Mouse (Mus musculus): ENCODE results near the gene Map3k14. TPM values are rescaled to one million over a fixed set of nuclear protein-coding genes. Genes with fewer than 3 reads are reported as not detected.

Map3k14 gene
- polyA plus RNA-seq (2016; fragmentation: Nextera tagmentation; extraction: Ambion mirVana), result 4.7 and 5.2 TPM in 2 replicates

- peak; percentile 99 for ATAC-seq (ENCODE audit: insufficient number of reproducible peaks, insufficient read depth, low FRiP score, low TSS enrichment)
- Histone ChIP-seq H3K27ac (peak within 1 kb of the TSS; percentile 90), H3K4me2 (replicated peaks) (peak within 1 kb of the TSS; percentile 79), H3K4me3 (peak within 1 kb of the TSS; percentile 55), H3K9me3 (no peaks in the 10 kb centered on the region), H3K27me3 (no peaks in the 10 kb centered on the region), H3K4me1 (peaks cover 33% of the 10 kb centered on the region), H3K36me3 (no peaks in the 10 kb centered on the region), H3K9ac (peak within 1 kb of the TSS; percentile 58)
- under 1% methylated on average over 54 of the region's 55 CpGs for WGBS
Measured at GRCm38 (mm10) chr11:103267346-103268219, at the start of gene Map3k14. Gene Map3k14 (minus strand): TSS chr11:103267472.

GRCm38 (mm10) chr11:103315379-103315778 lies 48.1 kb upstream of the Map3k14 start:
- Histone ChIP-seq H3K4me3 (no peak overlapping the region), H3K9ac (no peak overlapping the region), H3K9me3 (no peaks in the 10 kb centered on the region), H3K27me3 (0 out of 2 replicates have a peak, but pooled peaks cover 5% of the 10 kb centered on the region), H3K4me1 (peaks cover 15% of the 10 kb centered on the region; the same call in 1 of the 2 replicates), H3K36me3 (no peaks in the 10 kb centered on the region), H3K27ac (no peak overlapping the region), H3K4me2 (replicated peaks) (no peak overlapping the region)
- ATAC-seq (ENCODE audit: insufficient number of reproducible peaks, insufficient read depth, low FRiP score, low TSS enrichment), result no peak
- 79% methylated on average over 5 of the region's 5 CpGs for WGBS

- Histone ChIP-seq H3K4me2 (replicated peaks) (no peak overlapping the region), H3K27ac (no peak overlapping the region), H3K4me3 (no peak overlapping the region), H3K4me1 (peaks cover 15% of the 10 kb centered on the region; the same call in 1 of the 2 replicates), H3K9me3 (no peaks in the 10 kb centered on the region), H3K36me3 (no peaks in the 10 kb centered on the region), H3K9ac (no peak overlapping the region), H3K27me3 (0 out of 2 replicates have a peak, but pooled peaks cover 5% of the 10 kb centered on the region)
- ATAC-seq (ENCODE audit: insufficient number of reproducible peaks, insufficient read depth, low FRiP score, low TSS enrichment), result no peak
- WGBS, result 78% methylated on average over 10 of the region's 10 CpGs
Measured at GRCm38 (mm10) chr11:103314736-103315374, 47.6 kb upstream of the Map3k14 start.

GRCm38 (mm10) chr11:103313542-103313941 lies 46.3 kb upstream of the Map3k14 start:
- Histone ChIP-seq H3K4me2 (replicated peaks) (no peak overlapping the region), H3K27me3 (0 out of 2 replicates have a peak, but pooled peaks cover 5% of the 10 kb centered on the region), H3K9ac (no peak overlapping the region), H3K36me3 (no peaks in the 10 kb centered on the region), H3K4me3 (no peak overlapping the region), H3K4me1 (peaks cover 15% of the 10 kb centered on the region; the same call in 1 of the 2 replicates), H3K9me3 (no peaks in the 10 kb centered on the region), H3K27ac (no peak overlapping the region)
- WGBS, result 79% methylated on average over 6 of the region's 6 CpGs
- ATAC-seq (ENCODE audit: insufficient number of reproducible peaks, insufficient read depth, low FRiP score, low TSS enrichment), result no peak

- no peaks in the 10 kb centered on the region for H3K36me3 ChIP-seq
- H3K4me3 ChIP-seq, result no peak overlapping the region
- H3K4me2 ChIP-seq (replicated peaks), result no peak overlapping the region; the same call in 1 of the 2 replicates
- no peaks in the 10 kb centered on the region for H3K27me3 ChIP-seq
- no peak overlapping the region for H3K9ac ChIP-seq
- no peak for ATAC-seq (ENCODE audit: insufficient number of reproducible peaks, insufficient read depth, low FRiP score, low TSS enrichment)
- peaks cover 15% of the 10 kb centered on the region; the same call in 1 of the 2 replicates for H3K4me1 ChIP-seq
- H3K27ac ChIP-seq, result peak overlapping the region; percentile 95
- WGBS, result 32% methylated on average over 8 of the region's 8 CpGs
- no peaks in the 10 kb centered on the region for H3K9me3 ChIP-seq
Measured at GRCm38 (mm10) chr11:103312655-103313255, 45.5 kb upstream of the Map3k14 start.

- Histone ChIP-seq H3K4me3 (peak overlapping the region; percentile 38), H3K4me2 (replicated peaks) (peak overlapping the region; percentile 71), H3K9ac (peak overlapping the region; percentile 60), H3K27me3 (no peaks in the 10 kb centered on the region), H3K4me1 (peaks cover 15% of the 10 kb centered on the region; the same call in 1 of the 2 replicates), H3K36me3 (no peaks in the 10 kb centered on the region), H3K9me3 (no peaks in the 10 kb centered on the region), H3K27ac (peak overlapping the region; percentile 95)
- peak; percentile 82 for ATAC-seq (ENCODE audit: insufficient number of reproducible peaks, insufficient read depth, low FRiP score, low TSS enrichment)
- under 1% methylated on average over 30 of the region's 30 CpGs for WGBS
Measured at GRCm38 (mm10) chr11:103311960-103312611, 44.8 kb upstream of the Map3k14 start.

GRCm38 (mm10) chr11:103309956-103310574 lies 42.8 kb upstream of the Map3k14 start:
- H3K4me3 ChIP-seq, result no peak overlapping the region
- WGBS, result 78% methylated on average over 10 of the region's 10 CpGs
- ATAC-seq (ENCODE audit: insufficient number of reproducible peaks, insufficient read depth, low FRiP score, low TSS enrichment), result no peak

GRCm38 (mm10) chr11:103307910-103308309 lies 40.6 kb upstream of the Map3k14 start:
- Histone ChIP-seq H3K27ac (no peak overlapping the region), H3K4me2 (replicated peaks) (no peak overlapping the region), H3K4me1 (peaks cover 11% of the 10 kb centered on the region; the same call in 1 of the 2 replicates), H3K9me3 (no peaks in the 10 kb centered on the region), H3K9ac (no peak overlapping the region), H3K36me3 (no peaks in the 10 kb centered on the region), H3K4me3 (no peak overlapping the region), H3K27me3 (no peaks in the 10 kb centered on the region)
- ATAC-seq (ENCODE audit: insufficient number of reproducible peaks, insufficient read depth, low FRiP score, low TSS enrichment), result no peak
- WGBS, result 65% methylated on average over 8 of the region's 8 CpGs

More at GRCm38 (mm10) chr11:103309956-103310574, 42.8 kb upstream of the Map3k14 start:
- Histone ChIP-seq H3K36me3 (no peaks in the 10 kb centered on the region), H3K9ac (no peak overlapping the region), H3K9me3 (no peaks in the 10 kb centered on the region), H3K4me2 (replicated peaks) (no peak overlapping the region), H3K27ac (no peak overlapping the region), H3K27me3 (no peaks in the 10 kb centered on the region), H3K4me1 (peaks cover 15% of the 10 kb centered on the region; the same call in 1 of the 2 replicates)

- Histone ChIP-seq H3K36me3 (no peaks in the 10 kb centered on the region), H3K4me2 (replicated peaks) (no peak overlapping the region), H3K9me3 (no peaks in the 10 kb centered on the region), H3K9ac (no peak overlapping the region), H3K4me3 (no peak overlapping the region), H3K27ac (no peak overlapping the region), H3K4me1 (no peaks in the 10 kb centered on the region), H3K27me3 (no peaks in the 10 kb centered on the region)
- 84% methylated on average over 9 of the region's 9 CpGs for WGBS
- no peak for ATAC-seq (ENCODE audit: insufficient number of reproducible peaks, insufficient read depth, low FRiP score, low TSS enrichment)
Measured at GRCm38 (mm10) chr11:103304525-103304924, 37.3 kb upstream of the Map3k14 start.

GRCm38 (mm10) chr11:103294772-103295171 lies 27.5 kb upstream of the Map3k14 start:
- WGBS, result 89% methylated on average over 7 of the region's 7 CpGs

GRCm38 (mm10) chr11:103294066-103294465 lies 26.8 kb upstream of the Map3k14 start:
- Histone ChIP-seq H3K4me3 (no peak overlapping the region), H3K4me1 (peaks cover 16% of the 10 kb centered on the region), H3K9me3 (no peaks in the 10 kb centered on the region), H3K27ac (no peak overlapping the region), H3K36me3 (no peaks in the 10 kb centered on the region), H3K27me3 (no peaks in the 10 kb centered on the region), H3K9ac (no peak overlapping the region), H3K4me2 (replicated peaks) (no peak overlapping the region)
- ATAC-seq (ENCODE audit: insufficient number of reproducible peaks, insufficient read depth, low FRiP score, low TSS enrichment), result no peak
- WGBS, result 64% methylated on average over 6 of the region's 6 CpGs

More at GRCm38 (mm10) chr11:103294772-103295171, 27.5 kb upstream of the Map3k14 start:
- Histone ChIP-seq H3K9ac (no peak overlapping the region), H3K36me3 (no peaks in the 10 kb centered on the region), H3K9me3 (no peaks in the 10 kb centered on the region), H3K4me2 (replicated peaks) (no peak overlapping the region), H3K4me1 (peaks cover 16% of the 10 kb centered on the region), H3K27me3 (no peaks in the 10 kb centered on the region), H3K4me3 (no peak overlapping the region), H3K27ac (no peak overlapping the region)
- ATAC-seq (ENCODE audit: insufficient number of reproducible peaks, insufficient read depth, low FRiP score, low TSS enrichment), result no peak
